Mouse (Mus musculus): ENCODE results near the gene Spock2. TPM values are rescaled to one million over a fixed set of nuclear protein-coding genes. Genes with fewer than 3 reads are reported as not detected.
A peak's percentile ranks its signal among the peaks of the same experiment; 100 is the strongest.

Spock2 gene
- 0.23 and 0.37 TPM in 2 replicates for total RNA-seq (2017)

- ATAC-seq (ENCODE audit: extremely low read depth, insufficient number of reproducible peaks, low FRiP score, poor library complexity, severe bottlenecking): no peak
Measured at GRCm38 (mm10) chr10:60106146-60106530, at the start of gene Spock2. Gene Spock2 (plus strand): TSS chr10:60106219.

GRCm38 (mm10) chr10:60062173-60062572 is 43.8 kb upstream of the Spock2 start:
- no peak for ATAC-seq (ENCODE audit: extremely low read depth, insufficient number of reproducible peaks, low FRiP score, poor library complexity, severe bottlenecking)

GRCm38 (mm10) chr10:60062931-60063330 is 43.1 kb upstream of the Spock2 start:
- no peak for ATAC-seq (ENCODE audit: extremely low read depth, insufficient number of reproducible peaks, low FRiP score, poor library complexity, severe bottlenecking)

- ATAC-seq (ENCODE audit: extremely low read depth, insufficient number of reproducible peaks, low FRiP score, poor library complexity, severe bottlenecking): peak; percentile 67; the same call in 1 of the 2 replicates
Measured at GRCm38 (mm10) chr10:60066524-60066923, 39.5 kb upstream of the Spock2 start.

GRCm38 (mm10) chr10:60075159-60075558 is 30.9 kb upstream of the Spock2 start:
- no peak for ATAC-seq (ENCODE audit: extremely low read depth, insufficient number of reproducible peaks, low FRiP score, poor library complexity, severe bottlenecking)

- no peak for ATAC-seq (ENCODE audit: extremely low read depth, insufficient number of reproducible peaks, low FRiP score, poor library complexity, severe bottlenecking)
Measured at GRCm38 (mm10) chr10:60077226-60077625, 28.8 kb upstream of the Spock2 start.

- no peak for ATAC-seq (ENCODE audit: extremely low read depth, insufficient number of reproducible peaks, low FRiP score, poor library complexity, severe bottlenecking)
Measured at GRCm38 (mm10) chr10:60077736-60078560, 28.1 kb upstream of the Spock2 start.

GRCm38 (mm10) chr10:60078561-60078917 is 27.5 kb upstream of the Spock2 start:
- ATAC-seq (ENCODE audit: extremely low read depth, insufficient number of reproducible peaks, low FRiP score, poor library complexity, severe bottlenecking): no peak

- no peak for ATAC-seq (ENCODE audit: extremely low read depth, insufficient number of reproducible peaks, low FRiP score, poor library complexity, severe bottlenecking)
Measured at GRCm38 (mm10) chr10:60080171-60080570, 25.8 kb upstream of the Spock2 start.

- no peak for ATAC-seq (ENCODE audit: extremely low read depth, insufficient number of reproducible peaks, low FRiP score, poor library complexity, severe bottlenecking)
Measured at GRCm38 (mm10) chr10:60080601-60080981, 25.4 kb upstream of the Spock2 start.

GRCm38 (mm10) chr10:60080982-60081825 is 24.8 kb upstream of the Spock2 start:
- ATAC-seq (ENCODE audit: extremely low read depth, insufficient number of reproducible peaks, low FRiP score, poor library complexity, severe bottlenecking): peak; percentile 58

GRCm38 (mm10) chr10:60081905-60082304 is 24.1 kb upstream of the Spock2 start:
- ATAC-seq (ENCODE audit: extremely low read depth, insufficient number of reproducible peaks, low FRiP score, poor library complexity, severe bottlenecking): no peak

- no peak for ATAC-seq (ENCODE audit: extremely low read depth, insufficient number of reproducible peaks, low FRiP score, poor library complexity, severe bottlenecking)
Measured at GRCm38 (mm10) chr10:60084065-60084464, 22.0 kb upstream of the Spock2 start.

- ATAC-seq (ENCODE audit: extremely low read depth, insufficient number of reproducible peaks, low FRiP score, poor library complexity, severe bottlenecking): no peak
Measured at GRCm38 (mm10) chr10:60092311-60092710, 13.7 kb upstream of the Spock2 start.

GRCm38 (mm10) chr10:60093751-60094150 is 12.3 kb upstream of the Spock2 start:
- no peak for ATAC-seq (ENCODE audit: extremely low read depth, insufficient number of reproducible peaks, low FRiP score, poor library complexity, severe bottlenecking)

GRCm38 (mm10) chr10:60095558-60095957 is 10.5 kb upstream of the Spock2 start:
- ATAC-seq (ENCODE audit: extremely low read depth, insufficient number of reproducible peaks, low FRiP score, poor library complexity, severe bottlenecking): no peak

GRCm38 (mm10) chr10:60096302-60096701 is 9.7 kb upstream of the Spock2 start:
- ATAC-seq (ENCODE audit: extremely low read depth, insufficient number of reproducible peaks, low FRiP score, poor library complexity, severe bottlenecking): no peak

- no peak for ATAC-seq (ENCODE audit: extremely low read depth, insufficient number of reproducible peaks, low FRiP score, poor library complexity, severe bottlenecking)
Measured at GRCm38 (mm10) chr10:60097146-60097545, 8.9 kb upstream of the Spock2 start.

GRCm38 (mm10) chr10:60097774-60098173 is 8.2 kb upstream of the Spock2 start:
- ATAC-seq (ENCODE audit: extremely low read depth, insufficient number of reproducible peaks, low FRiP score, poor library complexity, severe bottlenecking): no peak

Data from neutrophil, adult 5-6 weeks (primary cell).